Mouse (Mus musculus) limb, embryonic 14.5 days (tissue): ENCODE measurements around the gene Gm44596. TPM values are rescaled to one million over a fixed set of nuclear protein-coding genes. Genes with fewer than 3 reads are reported as not detected.
A peak's percentile ranks its signal among the peaks of the same experiment; 100 is the strongest.

Experiments
- ATAC-seq: fragments of 200-750 bp; cut with Nextera tagmentation; 2 replicates; pipeline ENCODE4 v1.8.0; 2017; ENCODE audit warnings: low read depth, moderate number of reproducible peaks, moderate TSS enrichment; ENCODE audit not compliant: low FRiP score
- DNase-seq: peaks from one replicate; pipeline ENCODE4 v3.0.0-alpha.2; 2015; ENCODE audit warnings: low spot score
- H3K27ac ChIP-seq: fragments of 300-500 bp; sonication (generic); replicated peaks from 2 replicates; pipeline ENCODE4 v1.5.1; 2014; ENCODE audit warnings: low read depth, mild to moderate bottlenecking, low read length, moderate library complexity, mixed read lengths
- H3K27me3 ChIP-seq: fragments of 300-500 bp; sonication (generic); 2 replicates; pipeline ENCODE4 v1.6.1; 2014; ENCODE audit warnings: low read length, mixed read lengths; ENCODE audit not compliant: control insufficient read depth, insufficient read depth
- H3K36me3 ChIP-seq: fragments of 300-500 bp; sonication (generic); 2 replicates; pipeline ENCODE4 v1.6.1; 2014; ENCODE audit warnings: mild to moderate bottlenecking, low read length, moderate library complexity, mixed read lengths; ENCODE audit not compliant: control insufficient read depth, insufficient read depth
- H3K4me1 ChIP-seq: fragments of 300-500 bp; sonication (generic); 2 replicates; pipeline ENCODE4 v1.6.1; 2014; ENCODE audit warnings: antibody characterized with exemption, low read length, mixed read lengths; ENCODE audit not compliant: control insufficient read depth, insufficient read depth
- H3K4me2 ChIP-seq: fragments of 300-500 bp; sonication (generic); replicated peaks from 2 replicates; pipeline ENCODE4 v1.6.1; 2014; ENCODE audit warnings: low read depth, mild to moderate bottlenecking, low read length, moderate library complexity; ENCODE audit not compliant: severe bottlenecking
- H3K4me3 ChIP-seq: fragments of 300-500 bp; sonication (generic); replicated peaks from 2 replicates; pipeline ENCODE4 v1.5.1; 2014; ENCODE audit warnings: low read length
- H3K9ac ChIP-seq: fragments of 300-500 bp; sonication (generic); 2 replicates; pipeline ENCODE4 v1.6.1; 2014; ENCODE audit warnings: mild to moderate bottlenecking, low read depth, low read length, moderate library complexity; ENCODE audit not compliant: severe bottlenecking
- H3K9me3 ChIP-seq: fragments of 300-500 bp; sonication (generic); 2 replicates; pipeline ENCODE4 v1.6.1; 2016; ENCODE audit warnings: low read length; ENCODE audit not compliant: control insufficient read depth
- POLR2A ChIP-seq: fragments of 200-500 bp; IDR thresholded peaks from 2 replicates; pipeline ENCODE4 v1.8.0; 2012; ENCODE audit warnings: inconsistent platforms, mild to moderate bottlenecking, moderate library complexity, borderline replicate concordance; ENCODE audit not compliant: insufficient read depth, insufficient read length; ENCODE audit errors: extremely low read depth
- WGBS: fragments of 180-500 bp; shearing (Covaris S2); extraction: QIAGEN DNeasy Blood & Tissue Kit; methylation state at CpG from one replicate; pipeline ENCODE4 v1.1.7; 2014; 5-methylcytosine and 5-hydroxymethylcytosine counted together
- polyA plus RNA-seq, 2 experiments: library from polyadenylated mRNA; depleted of rRNA in 1 of 2; stranded (reverse) in 1 of 2; unstranded in 1 of 2; fragments of >200 nt; fragmentation: Nextera tagmentation in 1 of 2; extraction: Ambion mirVana in 1 of 2; gene quantifications; 2 replicates each; pipeline versions ENCODE4 v1.2.1 to v1.2.3; 2012 to 2014

The Gm44596 gene
- polyA plus RNA-seq, 2 experiments: not detected

DNA sequence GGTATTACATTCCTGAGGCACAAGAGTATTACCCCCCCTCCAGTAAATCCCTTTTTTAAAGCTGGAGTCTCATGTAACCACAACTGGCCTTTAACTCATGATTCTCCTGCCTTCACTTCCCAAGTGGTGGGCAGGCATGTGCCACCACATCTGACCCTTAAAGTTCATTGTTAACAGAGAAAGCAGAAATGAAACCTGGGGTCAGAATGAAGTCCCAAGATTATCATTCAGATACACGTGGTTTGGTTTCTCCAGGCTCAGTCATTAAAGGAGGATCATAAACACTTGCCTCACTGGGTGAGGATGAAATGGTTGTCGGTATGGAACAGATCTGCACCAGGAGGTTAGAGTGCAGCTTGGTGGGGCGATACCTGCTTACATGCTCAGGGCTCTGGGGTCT, 6.0 kb downstream of the Gm44596 start:
- DNase-seq (no peak), ATAC-seq (no peak)
- Histone ChIP-seq H3K4me3 (no peak overlapping the region), H3K4me2 (no peak overlapping the region), H3K4me1 (no peaks in the 10 kb centered on the region), H3K9me3 (no peaks in the 10 kb centered on the region), H3K36me3 (0 out of 2 replicates have a peak, but pooled peaks cover 6% of the 10 kb centered on the region), H3K27me3 (no peaks in the 10 kb centered on the region), H3K9ac (no peak overlapping the region), H3K27ac (no peak overlapping the region)
- WGBS: 59% methylated on average over 3 of the region's 3 CpGs
- TF ChIP-seq POLR2A: no peak

DNA sequence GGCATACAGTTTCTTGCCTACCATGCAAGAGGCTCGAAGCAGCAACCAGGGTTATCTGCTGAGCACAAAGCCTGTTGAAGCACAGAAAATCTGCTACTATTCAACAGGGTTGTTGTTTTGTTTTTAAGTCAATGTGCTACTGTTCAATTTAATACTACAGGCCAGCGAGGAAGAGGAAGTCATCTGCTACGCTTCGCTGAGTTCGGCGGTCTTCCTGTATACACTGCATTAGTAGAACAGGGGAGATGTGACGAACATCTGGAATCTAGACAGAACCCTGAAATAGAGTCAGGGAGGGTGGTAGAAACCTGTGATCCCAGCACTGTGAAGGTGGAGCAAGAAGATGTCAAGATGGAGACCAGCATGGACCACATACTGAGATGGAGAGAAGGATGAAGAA, 8.4 kb downstream of the Gm44596 start:
- no peaks in the 10 kb centered on the region for H3K27me3 ChIP-seq
- no peaks in the 10 kb centered on the region for H3K9me3 ChIP-seq
- 79% methylated on average over 7 of the region's 7 CpGs for WGBS
- no peak overlapping the region for H3K4me2 ChIP-seq
- DNase-seq: no peak
- no peak overlapping the region for H3K4me3 ChIP-seq
- TF ChIP-seq POLR2A: no peak
- H3K4me1 ChIP-seq: no peaks in the 10 kb centered on the region
- no peak overlapping the region for H3K9ac ChIP-seq
- H3K27ac ChIP-seq: no peak overlapping the region
- H3K36me3 ChIP-seq: no peaks in the 10 kb centered on the region
- ATAC-seq: no peak

- TF ChIP-seq POLR2A: no peak
- Histone ChIP-seq H3K4me2 (no peak overlapping the region), H3K27ac (no peak overlapping the region), H3K4me3 (no peak overlapping the region), H3K9me3 (no peaks in the 10 kb centered on the region), H3K27me3 (no peaks in the 10 kb centered on the region), H3K36me3 (no peaks in the 10 kb centered on the region), H3K9ac (no peak overlapping the region), H3K4me1 (no peaks in the 10 kb centered on the region)
- WGBS: 84% methylated on average over 1 of the region's 1 CpGs
- ATAC-seq: no peak
- no peak for DNase-seq
Measured at GRCm38 (mm10) chr6:128385026-128385425, 9.7 kb downstream of the Gm44596 start.

DNA sequence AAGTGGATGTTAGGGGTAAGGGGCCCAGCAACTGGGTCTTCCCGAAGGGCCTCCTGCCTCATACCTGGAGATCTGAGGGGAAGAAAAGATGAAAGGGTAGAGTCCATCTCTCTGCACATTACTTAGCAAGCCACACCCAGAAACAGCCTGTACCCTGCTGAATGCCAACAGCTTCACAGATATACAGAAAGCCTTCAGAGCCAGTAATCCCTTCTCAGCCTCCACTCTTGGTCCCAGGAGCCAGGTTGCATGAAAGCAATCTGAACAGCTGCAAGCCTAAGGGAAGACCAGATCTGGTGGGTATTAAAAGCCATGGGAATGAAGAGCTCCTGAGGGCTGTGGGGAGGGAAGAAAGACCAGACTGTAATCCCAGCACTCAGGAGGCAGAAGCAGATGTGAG, 13.9 kb downstream of the Gm44596 start:
- Histone ChIP-seq H3K36me3 (no peaks in the 10 kb centered on the region), H3K27ac (no peak overlapping the region), H3K4me3 (no peak overlapping the region), H3K4me1 (no peaks in the 10 kb centered on the region), H3K9ac (no peak overlapping the region), H3K27me3 (no peaks in the 10 kb centered on the region), H3K4me2 (no peak overlapping the region), H3K9me3 (no peaks in the 10 kb centered on the region)
- 60% methylated on average over 1 of the region's 1 CpGs for WGBS
- no peak for TF ChIP-seq POLR2A
- DNase-seq (no peak), ATAC-seq (peak; percentile 62; the same call in 1 of the 2 replicates)

- Histone ChIP-seq H3K4me2 (no peak overlapping the region), H3K9ac (no peak overlapping the region), H3K27ac (no peak overlapping the region), H3K27me3 (no peaks in the 10 kb centered on the region), H3K4me3 (no peak overlapping the region), H3K4me1 (no peaks in the 10 kb centered on the region), H3K36me3 (no peaks in the 10 kb centered on the region), H3K9me3 (no peaks in the 10 kb centered on the region)
- DNase-seq: no peak
- 35% methylated on average over 1 of the region's 1 CpGs for WGBS
- no peak for TF ChIP-seq POLR2A
- ATAC-seq: no peak
Measured at GRCm38 (mm10) chr6:128390683-128391082, 15.4 kb downstream of the Gm44596 start.
